Mouse (Mus musculus): ENCODE results near the gene Olfr1049. TPM values are rescaled to one million over a fixed set of nuclear protein-coding genes. Genes with fewer than 3 reads are reported as not detected.

Gene Olfr1049
- total and polyA plus RNA-seq, 3 experiments = not detected

DNA sequence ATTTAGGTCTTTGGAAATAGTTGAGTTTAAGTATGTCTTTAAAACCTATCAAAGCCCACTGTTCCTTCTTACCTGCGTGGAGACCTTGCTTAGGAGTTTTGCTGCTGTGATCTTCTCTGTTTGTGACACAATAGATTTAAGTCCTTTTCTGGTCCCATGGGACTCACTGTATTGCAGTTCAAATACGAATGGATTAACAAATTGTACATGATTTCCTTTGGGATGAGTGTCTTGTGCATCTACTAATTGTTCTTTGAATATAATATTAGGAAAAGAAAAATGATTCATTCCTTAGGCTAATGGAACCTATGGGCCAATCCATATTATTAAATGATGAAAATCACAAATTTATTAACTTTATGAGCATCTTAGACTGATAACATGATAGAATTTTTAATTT is 38.9 kb downstream of the Olfr1049 start, which contains the start of gene Olfr1046:
Olfr1046 (minus strand) TSS at position 101 of the 400 bp plus-strand sequence.
- TF ChIP-seq USF1 (IDR thresholded peaks at IDR 0.05; ENCODE audit: low read depth, low read length) (no peak), BHLHE40 (IDR thresholded peaks at IDR 0.05; ENCODE audit: low read depth, low read length) (no peak), CHD1 (IDR thresholded peaks at IDR 0.05; ENCODE audit: low read depth, low read length) (no peak), POLR2A (IDR thresholded peaks at IDR 0.05; ENCODE audit: low read depth, low read length) (no peak), HCFC1 (IDR thresholded peaks at IDR 0.05; ENCODE audit: low read depth, low read length) (no peak), ZNF384 (IDR thresholded peaks at IDR 0.05; ENCODE audit: low read depth, low read length) (no peak), JUND (conservative IDR thresholded peaks at IDR 0.05; ENCODE audit: low read depth, low read length) (no peak), POLR2AphosphoS2 (IDR thresholded peaks at IDR 0.05; ENCODE audit: low read depth, low read length) (no peak), CTCF (conservative IDR thresholded peaks at IDR 0.05 in 1 of 2, IDR thresholded peaks at IDR 0.05 in 1 of 2; ENCODE audit: low read depth in 2 of 2, low read length in 2 of 2) (no peak), ZKSCAN1 (IDR thresholded peaks at IDR 0.05; ENCODE audit: borderline replicate concordance, low read depth, low read length) (no peak), ZC3H11A (IDR thresholded peaks at IDR 0.05; ENCODE audit: low read depth, low read length) (no peak), GABPA (IDR thresholded peaks at IDR 0.05; ENCODE audit: insufficient replicate concordance, low read depth, low read length) (no peak)
- H3K27ac ChIP-seq (ENCODE audit: insufficient read depth, low read depth) = no peak within 1 kb of the TSS
- in situ Hi-C loops (cut with MboI; ENCODE audit: low pct_ligation_motif_present, low pct_unique_long_range_greater_than_20kb, low sequenced_read_pairs) = no loop called here

More for the DNA sequence above, 38.9 kb downstream of the Olfr1049 start, which contains the start of gene Olfr1046:
- H3K4me2 ChIP-seq (ENCODE audit: insufficient read depth, low read depth, poor library complexity, severe bottlenecking) = no peak within 1 kb of the TSS
- no peak for DNase-seq (ENCODE audit: extremely low read depth)
- H3K9ac ChIP-seq (ENCODE audit: insufficient read depth, low read depth) = no peak within 1 kb of the TSS
- no peaks in the 10 kb centered on the region for H3K36me3 ChIP-seq (replicated peaks in 1 of 2; ENCODE audit: control insufficient read depth in 1 of 2, insufficient read depth in 1 of 2, low read length in 1 of 2)
- peaks cover 4% of the 10 kb centered on the region for H3K9me3 ChIP-seq (replicated peaks; ENCODE audit: low read length)
- dilution Hi-C loops (cut with MboI; ENCODE audit: extremely low pct_ligation_motif_present, extremely low pct_unique_long_range_greater_than_20kb, low sequenced_read_pairs) = no loop called here
- no peaks in the 10 kb centered on the region for H3K27me3 ChIP-seq (replicated peaks)
- H3K4me3 ChIP-seq (replicated peaks in 1 of 3; ENCODE audit: low read depth in 2 of 3, low read length in 2 of 3, poor library complexity in 1 of 3) = no peak within 1 kb of the TSS
- no peaks in the 10 kb centered on the region for H3K4me1 ChIP-seq (ENCODE audit: control insufficient read depth in 1 of 2, insufficient read depth in 2 of 2)
- no peaks in the 10 kb centered on the region for H3K79me2 ChIP-seq (replicated peaks; ENCODE audit: control insufficient read depth, extremely low read depth, insufficient read depth, poor library complexity, severe bottlenecking)

Other genes starting within 250 kb of the Olfr1049 start
Only the 20 nearest of the 27 such genes appear.
- not detected in 2 replicates for gene Olfr1039, start 122.4 kb downstream of the Olfr1049 start, total RNA-seq (2012; rRNA removed)
- gene Olfr1039, start 122.4 kb downstream of the Olfr1049 start, total RNA-seq (2014; rRNA removed) = not detected in 2 replicates
- not detected in 2 replicates for gene Olfr1039, start 122.4 kb downstream of the Olfr1049 start, polyA plus RNA-seq (2012; ENCODE audit: insufficient read length, low read depth)
- not detected in 2 replicates for gene Olfr1040, start 111.6 kb downstream of the Olfr1049 start, total RNA-seq (2012; rRNA removed)
- not detected in 2 replicates for gene Olfr1040, start 111.6 kb downstream of the Olfr1049 start, total RNA-seq (2014; rRNA removed)
- gene Olfr1040, start 111.6 kb downstream of the Olfr1049 start, polyA plus RNA-seq (2012; ENCODE audit: insufficient read length, low read depth) = not detected in 2 replicates
- gene Olfr1042, start 96.5 kb downstream of the Olfr1049 start, total RNA-seq (2012; rRNA removed) = not detected in 2 replicates
- not detected in 2 replicates for gene Olfr1042, start 96.5 kb downstream of the Olfr1049 start, total RNA-seq (2014; rRNA removed)
- not detected in 2 replicates for gene Olfr1042, start 96.5 kb downstream of the Olfr1049 start, polyA plus RNA-seq (2012; ENCODE audit: insufficient read length, low read depth)
- not detected in 2 replicates for gene Olfr1043, start 90.8 kb downstream of the Olfr1049 start, total RNA-seq (2012; rRNA removed)
- not detected in 2 replicates for gene Olfr1043, start 90.8 kb downstream of the Olfr1049 start, total RNA-seq (2014; rRNA removed)
- gene Olfr1043, start 90.8 kb downstream of the Olfr1049 start, polyA plus RNA-seq (2012; ENCODE audit: insufficient read length, low read depth) = not detected in 2 replicates
- not detected in 2 replicates for gene Olfr1044, start 80.5 kb downstream of the Olfr1049 start, total RNA-seq (2012; rRNA removed)
- not detected in 2 replicates for gene Olfr1044, start 80.5 kb downstream of the Olfr1049 start, total RNA-seq (2014; rRNA removed)
- gene Olfr1044, start 80.5 kb downstream of the Olfr1049 start, polyA plus RNA-seq (2012; ENCODE audit: insufficient read length, low read depth) = not detected in 2 replicates
- not detected in 2 replicates for gene Olfr52, start 72.6 kb downstream of the Olfr1049 start, total RNA-seq (2012; rRNA removed)
- not detected in 2 replicates for gene Olfr52, start 72.6 kb downstream of the Olfr1049 start, total RNA-seq (2014; rRNA removed)
- not detected in 2 replicates for gene Olfr52, start 72.6 kb downstream of the Olfr1049 start, polyA plus RNA-seq (2012; ENCODE audit: insufficient read length, low read depth)
- not detected in 2 replicates for gene Olfr1045, start 55.3 kb downstream of the Olfr1049 start, total RNA-seq (2012; rRNA removed)
- gene Olfr1045, start 55.3 kb downstream of the Olfr1049 start, total RNA-seq (2014; rRNA removed) = not detected in 2 replicates
- gene Olfr1045, start 55.3 kb downstream of the Olfr1049 start, polyA plus RNA-seq (2012; ENCODE audit: insufficient read length, low read depth) = not detected in 2 replicates
- gene Olfr1046, start 39.0 kb downstream of the Olfr1049 start, total RNA-seq (2012; rRNA removed) = not detected in 2 replicates
- gene Olfr1046, start 39.0 kb downstream of the Olfr1049 start, total RNA-seq (2014; rRNA removed) = not detected in 2 replicates
- not detected in 2 replicates for gene Olfr1046, start 39.0 kb downstream of the Olfr1049 start, polyA plus RNA-seq (2012; ENCODE audit: insufficient read length, low read depth)
- gene Olfr1047, start 26.9 kb downstream of the Olfr1049 start, total RNA-seq (2012; rRNA removed) = not detected in 2 replicates
- not detected in 2 replicates for gene Olfr1047, start 26.9 kb downstream of the Olfr1049 start, total RNA-seq (2014; rRNA removed)
- gene Olfr1047, start 26.9 kb downstream of the Olfr1049 start, polyA plus RNA-seq (2012; ENCODE audit: insufficient read length, low read depth) = not detected in 2 replicates
- gene Olfr1048, start 18.0 kb downstream of the Olfr1049 start, total RNA-seq (2012; rRNA removed) = not detected in 2 replicates
- gene Olfr1048, start 18.0 kb downstream of the Olfr1049 start, total RNA-seq (2014; rRNA removed) = not detected in 2 replicates
- not detected in 2 replicates for gene Olfr1048, start 18.0 kb downstream of the Olfr1049 start, polyA plus RNA-seq (2012; ENCODE audit: insufficient read length, low read depth)
- not detected in 2 replicates for gene Olfr1051, start 20.8 kb upstream of the Olfr1049 start, total RNA-seq (2012; rRNA removed)
- not detected in 2 replicates for gene Olfr1051, start 20.8 kb upstream of the Olfr1049 start, total RNA-seq (2014; rRNA removed)
- gene Olfr1051, start 20.8 kb upstream of the Olfr1049 start, polyA plus RNA-seq (2012; ENCODE audit: insufficient read length, low read depth) = not detected in 2 replicates
- not detected in 2 replicates for gene Olfr1052, start 34.1 kb upstream of the Olfr1049 start, total RNA-seq (2012; rRNA removed)
- gene Olfr1052, start 34.1 kb upstream of the Olfr1049 start, total RNA-seq (2014; rRNA removed) = not detected in 2 replicates
- gene Olfr1052, start 34.1 kb upstream of the Olfr1049 start, polyA plus RNA-seq (2012; ENCODE audit: insufficient read length, low read depth) = not detected in 2 replicates
- gene Olfr1053, start 57.0 kb upstream of the Olfr1049 start, total RNA-seq (2012; rRNA removed) = not detected in 2 replicates
- gene Olfr1053, start 57.0 kb upstream of the Olfr1049 start, total RNA-seq (2014; rRNA removed) = not detected in 2 replicates
- gene Olfr1053, start 57.0 kb upstream of the Olfr1049 start, polyA plus RNA-seq (2012; ENCODE audit: insufficient read length, low read depth) = not detected in 2 replicates
- gene Olfr1054, start 77.1 kb upstream of the Olfr1049 start, total RNA-seq (2012; rRNA removed) = not detected in 2 replicates
- gene Olfr1054, start 77.1 kb upstream of the Olfr1049 start, total RNA-seq (2014; rRNA removed) = not detected in 2 replicates
- not detected in 2 replicates for gene Olfr1054, start 77.1 kb upstream of the Olfr1049 start, polyA plus RNA-seq (2012; ENCODE audit: insufficient read length, low read depth)
- gene Olfr1055, start 92.0 kb upstream of the Olfr1049 start, total RNA-seq (2012; rRNA removed) = 0.17 and 0.68 TPM in 2 replicates
- not detected in 2 replicates for gene Olfr1055, start 92.0 kb upstream of the Olfr1049 start, total RNA-seq (2014; rRNA removed)
- not detected in 2 replicates for gene Olfr1055, start 92.0 kb upstream of the Olfr1049 start, polyA plus RNA-seq (2012; ENCODE audit: insufficient read length, low read depth)
- not detected in 2 replicates for gene Olfr1056, start 104.1 kb upstream of the Olfr1049 start, total RNA-seq (2012; rRNA removed)
- not detected in 2 replicates for gene Olfr1056, start 104.1 kb upstream of the Olfr1049 start, total RNA-seq (2014; rRNA removed)
- gene Olfr1056, start 104.1 kb upstream of the Olfr1049 start, polyA plus RNA-seq (2012; ENCODE audit: insufficient read length, low read depth) = not detected in 2 replicates
- gene Olfr1057, start 120.1 kb upstream of the Olfr1049 start, total RNA-seq (2012; rRNA removed) = not detected in 2 replicates
- gene Olfr1057, start 120.1 kb upstream of the Olfr1049 start, total RNA-seq (2014; rRNA removed) = not detected in 2 replicates
- not detected in 2 replicates for gene Olfr1057, start 120.1 kb upstream of the Olfr1049 start, polyA plus RNA-seq (2012; ENCODE audit: insufficient read length, low read depth)
- not detected in 2 replicates for gene Olfr1058, start 130.2 kb upstream of the Olfr1049 start, total RNA-seq (2012; rRNA removed)
- gene Olfr1058, start 130.2 kb upstream of the Olfr1049 start, total RNA-seq (2014; rRNA removed) = not detected in 2 replicates
- not detected in 2 replicates for gene Olfr1058, start 130.2 kb upstream of the Olfr1049 start, polyA plus RNA-seq (2012; ENCODE audit: insufficient read length, low read depth)
- gene Olfr1061, start 155.7 kb upstream of the Olfr1049 start, total RNA-seq (2012; rRNA removed) = not detected in 2 replicates
- gene Olfr1061, start 155.7 kb upstream of the Olfr1049 start, total RNA-seq (2014; rRNA removed) = not detected in 2 replicates
- not detected in 2 replicates for gene Olfr1061, start 155.7 kb upstream of the Olfr1049 start, polyA plus RNA-seq (2012; ENCODE audit: insufficient read length, low read depth)
- not detected in 2 replicates for gene Olfr1062, start 168.4 kb upstream of the Olfr1049 start, total RNA-seq (2012; rRNA removed)
- not detected in 2 replicates for gene Olfr1062, start 168.4 kb upstream of the Olfr1049 start, total RNA-seq (2014; rRNA removed)
- 0.07 TPM in 1 of 2 replicates, not detected in the other for gene Olfr1062, start 168.4 kb upstream of the Olfr1049 start, polyA plus RNA-seq (2012; ENCODE audit: insufficient read length, low read depth)

Measured in CH12.LX (cell line).